Mouse (Mus musculus) neural tube, embryonic 11.5 days (tissue): Measurements from ENCODE around the gene Nqo1. TPM values are rescaled to one million over a fixed set of nuclear protein-coding genes. Genes with fewer than 3 reads are reported as not detected.

ENCODE experiments used
- ATAC-seq: fragments of 200-750 bp; cut with Nextera tagmentation; 2 replicates; pipeline ENCODE4 v1.8.0; 2017; ENCODE audit warnings: moderate number of reproducible peaks, mild to moderate bottlenecking, moderate TSS enrichment, moderate library complexity; ENCODE audit not compliant: insufficient read depth, low FRiP score, low TSS enrichment
- DNase-seq: peaks from one replicate; pipeline ENCODE4 v3.0.0-alpha.2; 2015; ENCODE audit warnings: low spot score
- H3K27ac ChIP-seq: fragments of 300-500 bp; sonication (generic); 2 replicates; pipeline ENCODE4 v1.5.1; 2014; ENCODE audit warnings: low read depth, mild to moderate bottlenecking, low read length
- H3K27me3 ChIP-seq: fragments of 300-500 bp; sonication (generic); 2 replicates; pipeline ENCODE4 v1.6.1; 2014; ENCODE audit warnings: mild to moderate bottlenecking, low read length, mixed read lengths; ENCODE audit not compliant: control insufficient read depth, insufficient read depth
- H3K36me3 ChIP-seq: fragments of 300-500 bp; sonication (generic); 2 replicates; pipeline ENCODE4 v1.6.1; 2014; ENCODE audit warnings: mild to moderate bottlenecking, low read length, moderate library complexity, mixed read lengths; ENCODE audit not compliant: control insufficient read depth, insufficient read depth
- H3K4me1 ChIP-seq: fragments of 300-500 bp; sonication (generic); 2 replicates; pipeline ENCODE4 v1.6.1; 2014; ENCODE audit warnings: low read length, mixed read lengths; ENCODE audit not compliant: control insufficient read depth, insufficient read depth
- H3K4me2 ChIP-seq: fragments of 300-500 bp; sonication (generic); 2 replicates; pipeline ENCODE4 v1.6.1; 2014; ENCODE audit warnings: low read depth, mild to moderate bottlenecking, moderate library complexity
- H3K4me3 ChIP-seq: fragments of 300-500 bp; sonication (generic); 2 replicates; pipeline ENCODE4 v1.5.1; 2014; ENCODE audit warnings: low read depth, low read length
- H3K9ac ChIP-seq: fragments of 300-500 bp; sonication (generic); 2 replicates; pipeline ENCODE4 v1.6.1; 2014; ENCODE audit warnings: mild to moderate bottlenecking, low read length
- H3K9me3 ChIP-seq: fragments of 300-500 bp; sonication (generic); 2 replicates; pipeline ENCODE4 v1.6.1; 2016; ENCODE audit warnings: low read length; ENCODE audit not compliant: control insufficient read depth
- WGBS: fragments of 180-500 bp; shearing (Covaris S2); extraction: QIAGEN DNeasy Blood & Tissue Kit; methylation state at CpG from one replicate; pipeline ENCODE4 v1.1.7; 2014; 5-methylcytosine and 5-hydroxymethylcytosine counted together
- polyA plus RNA-seq: library from polyadenylated mRNA; unstranded; fragments of >200 nt; fragmentation: Nextera tagmentation; extraction: Ambion mirVana; gene quantifications from 2 replicates; pipeline ENCODE4 v1.2.1, GENCODE M21; 2014

The Nqo1 gene
- polyA plus RNA-seq, 1 experiment from 2014 or later: 5.1 TPM

DNA sequence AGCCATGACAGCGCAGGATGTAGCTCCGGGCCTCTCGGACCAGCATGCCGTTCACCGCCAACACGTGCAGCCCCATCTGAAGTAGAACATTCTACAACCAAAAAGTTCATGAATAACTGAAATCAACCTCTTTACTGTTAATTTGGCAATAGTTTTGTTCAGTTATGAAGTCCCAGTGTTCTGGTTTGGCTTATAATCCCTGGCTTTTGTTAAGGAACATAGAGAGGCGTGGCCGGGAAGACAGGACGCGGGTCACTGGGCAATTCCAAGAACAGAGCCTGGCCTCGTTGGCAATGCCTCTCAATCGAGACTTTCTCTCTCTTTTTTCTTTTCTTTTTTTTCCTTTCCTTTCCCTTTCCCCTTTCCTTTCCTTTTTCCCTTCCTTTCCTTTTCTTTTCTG is 14.0 kb upstream of the Nqo1 start:
- H3K36me3 ChIP-seq: peaks cover 22% of the 10 kb centered on the region
- WGBS: 90% methylated on average over 12 of the region's 12 CpGs

GRCm38 (mm10) chr8:107413881-107414280 is 10.9 kb upstream of the Nqo1 start:
- Histone ChIP-seq H3K27me3 (no peaks in the 10 kb centered on the region), H3K27ac (no peak overlapping the region), H3K4me3 (no peak overlapping the region), H3K36me3 (peaks cover 28% of the 10 kb centered on the region), H3K9me3 (no peaks in the 10 kb centered on the region), H3K4me2 (no peak overlapping the region), H3K9ac (no peak overlapping the region), H3K4me1 (no peaks in the 10 kb centered on the region)
- DNase-seq (no peak), ATAC-seq (no peak)
- 94% methylated on average over 10 of the region's 10 CpGs for WGBS

More for the DNA sequence above, 14.0 kb upstream of the Nqo1 start:
- Histone ChIP-seq H3K27me3 (no peaks in the 10 kb centered on the region), H3K4me1 (no peaks in the 10 kb centered on the region), H3K27ac (no peak overlapping the region), H3K9me3 (no peaks in the 10 kb centered on the region), H3K4me3 (no peak overlapping the region), H3K4me2 (no peak overlapping the region), H3K9ac (no peak overlapping the region)
- no peak for ATAC-seq
- DNase-seq: no peak

GRCm38 (mm10) chr8:107412552-107412951 is 9.5 kb upstream of the Nqo1 start:
- Histone ChIP-seq H3K4me1 (no peaks in the 10 kb centered on the region), H3K9ac (no peak overlapping the region), H3K36me3 (peaks cover 24% of the 10 kb centered on the region), H3K4me3 (no peak overlapping the region), H3K9me3 (no peaks in the 10 kb centered on the region), H3K27me3 (no peaks in the 10 kb centered on the region), H3K4me2 (no peak overlapping the region), H3K27ac (no peak overlapping the region)
- DNase-seq: no peak
- ATAC-seq: no peak
- 88% methylated on average over 8 of the region's 8 CpGs for WGBS

- Histone ChIP-seq H3K4me2 (no peak overlapping the region), H3K27me3 (no peaks in the 10 kb centered on the region), H3K4me1 (no peaks in the 10 kb centered on the region), H3K36me3 (peaks cover 22% of the 10 kb centered on the region), H3K27ac (no peak overlapping the region), H3K4me3 (no peak overlapping the region), H3K9ac (no peak overlapping the region), H3K9me3 (no peaks in the 10 kb centered on the region)
- ATAC-seq (no peak), DNase-seq (peak; percentile 38)
- 74% methylated on average over 4 of the region's 4 CpGs for WGBS
These were observed 8.4 kb upstream of the Nqo1 start for GRCm38 (mm10) chr8:107411391-107411790.

DNA sequence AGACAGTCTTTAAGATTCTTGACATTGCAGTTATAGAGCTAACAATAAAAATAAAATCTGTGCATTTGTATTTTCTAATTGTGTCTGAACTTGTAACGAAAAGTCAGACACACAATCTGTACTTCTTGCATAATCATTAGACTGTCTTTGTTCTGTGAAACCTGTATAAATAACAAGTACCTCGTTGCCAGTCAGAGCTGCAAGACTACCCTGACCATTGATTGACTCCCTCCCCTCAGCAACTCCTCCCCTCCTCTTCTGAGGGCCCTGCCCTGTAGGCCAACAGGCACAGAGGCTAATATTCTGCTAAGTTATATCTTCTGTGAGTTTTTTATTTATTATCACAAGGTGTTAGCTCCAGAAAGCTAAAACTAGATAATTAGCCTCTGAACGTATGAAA is 2.9 kb upstream of the Nqo1 start:
- no peaks in the 10 kb centered on the region for H3K27me3 ChIP-seq
- no peak for ATAC-seq
- WGBS: 67% methylated on average over 3 of the region's 3 CpGs
- H3K9ac ChIP-seq: no peak overlapping the region
- H3K4me1 ChIP-seq: peaks cover 5% of the 10 kb centered on the region; the same call in 1 of the 2 replicates
- H3K36me3 ChIP-seq: peaks cover 5% of the 10 kb centered on the region; the same call in 1 of the 2 replicates
- no peak overlapping the region for H3K27ac ChIP-seq
- no peak for DNase-seq
- H3K9me3 ChIP-seq: no peaks in the 10 kb centered on the region
- no peak overlapping the region for H3K4me3 ChIP-seq
- no peak overlapping the region for H3K4me2 ChIP-seq

- no peaks in the 10 kb centered on the region for H3K27me3 ChIP-seq
- no peak overlapping the region for H3K4me2 ChIP-seq
- H3K9me3 ChIP-seq: no peaks in the 10 kb centered on the region
- no peak for DNase-seq
- H3K4me3 ChIP-seq: no peak overlapping the region
- H3K4me1 ChIP-seq: peaks cover 5% of the 10 kb centered on the region; the same call in 1 of the 2 replicates
- H3K36me3 ChIP-seq: no peaks in the 10 kb centered on the region
- WGBS: 81% methylated on average over 4 of the region's 4 CpGs
- no peak overlapping the region for H3K27ac ChIP-seq
- ATAC-seq: no peak
- no peak overlapping the region for H3K9ac ChIP-seq
These were observed 1.1 kb upstream of the Nqo1 start for GRCm38 (mm10) chr8:107404057-107404456.

- 86% methylated on average over 5 of the region's 5 CpGs for WGBS
- Histone ChIP-seq H3K9me3 (no peaks in the 10 kb centered on the region), H3K4me1 (peaks cover 5% of the 10 kb centered on the region; the same call in 1 of the 2 replicates), H3K27ac (no peak overlapping the region), H3K4me2 (no peak overlapping the region), H3K27me3 (no peaks in the 10 kb centered on the region), H3K9ac (no peak overlapping the region), H3K4me3 (no peak overlapping the region), H3K36me3 (no peaks in the 10 kb centered on the region)
- no peak for ATAC-seq
- DNase-seq: no peak
These were observed 1.1 kb downstream of the Nqo1 start for GRCm38 (mm10) chr8:107401866-107402265.

DNA sequence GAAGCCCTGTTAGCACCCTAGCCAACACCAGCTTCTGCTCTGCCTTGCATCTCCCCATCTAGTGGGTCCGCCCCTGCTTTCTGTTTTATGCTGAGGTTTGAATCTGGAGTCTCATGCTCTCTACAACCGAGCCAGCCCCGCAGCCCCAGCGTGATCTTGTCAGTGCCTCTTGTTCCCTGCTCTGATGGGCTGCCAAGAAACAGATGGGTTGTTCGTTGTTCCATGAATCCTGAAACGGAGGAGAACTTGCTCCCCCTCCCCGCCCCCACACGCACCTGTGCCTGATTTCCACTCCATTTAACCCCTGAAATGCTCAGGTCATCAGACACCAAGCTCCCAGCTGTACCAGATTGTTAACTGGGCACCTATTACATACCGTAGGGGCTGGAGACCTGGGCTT is 3.5 kb downstream of the Nqo1 start:
- no peaks in the 10 kb centered on the region for H3K36me3 ChIP-seq
- DNase-seq: no peak
- 48% methylated on average over 9 of the region's 9 CpGs for WGBS
- H3K9me3 ChIP-seq: no peaks in the 10 kb centered on the region
- peaks cover 5% of the 10 kb centered on the region; the same call in 1 of the 2 replicates for H3K4me1 ChIP-seq
- no peaks in the 10 kb centered on the region for H3K27me3 ChIP-seq
- H3K4me3 ChIP-seq: no peak overlapping the region
- ATAC-seq: no peak
- H3K9ac ChIP-seq: no peak overlapping the region
- H3K27ac ChIP-seq: no peak overlapping the region
- H3K4me2 ChIP-seq: no peak overlapping the region

- no peaks in the 10 kb centered on the region for H3K36me3 ChIP-seq
- H3K9me3 ChIP-seq: no peaks in the 10 kb centered on the region
- no peak for ATAC-seq
- 69% methylated on average over 12 of the region's 12 CpGs for WGBS
- no peak overlapping the region for H3K4me3 ChIP-seq
- no peak overlapping the region for H3K9ac ChIP-seq
- DNase-seq: no peak
- H3K4me1 ChIP-seq: 0 out of 2 replicates have a peak, but pooled peaks cover 2% of the 10 kb centered on the region
- H3K27me3 ChIP-seq: no peaks in the 10 kb centered on the region
- H3K4me2 ChIP-seq: no peak overlapping the region
- H3K27ac ChIP-seq: no peak overlapping the region
These were observed 5.3 kb downstream of the Nqo1 start for GRCm38 (mm10) chr8:107397665-107398064.
